Mouse (Mus musculus): ENCODE data around the gene Ufc1. TPM values are rescaled to one million over a fixed set of nuclear protein-coding genes. Genes with fewer than 3 reads are reported as not detected.

Gene Ufc1
- total and polyA plus RNA-seq, 3 experiments, result 71.4 to 115 (median 98.4) TPM

- Histone ChIP-seq H3K4me1 (ENCODE audit: control insufficient read depth in 1 of 2, insufficient read depth in 2 of 2) (peaks cover 0 to 23% of the 10 kb centered on the region in 2 experiments; a peak in 2 of 4 replicates), H3K9ac (ENCODE audit: insufficient read depth, low read depth) (no peak overlapping the region), H3K79me2 (replicated peaks; ENCODE audit: control insufficient read depth, extremely low read depth, insufficient read depth, poor library complexity, severe bottlenecking) (no peaks in the 10 kb centered on the region), H3K27me3 (replicated peaks) (no peaks in the 10 kb centered on the region), H3K36me3 (replicated peaks in 1 of 2; ENCODE audit: control insufficient read depth in 1 of 2, insufficient read depth in 1 of 2, low read length in 1 of 2) (peaks cover 47 to 73% of the 10 kb centered on the region in 2 experiments), H3K4me3 (replicated peaks in 1 of 3; ENCODE audit: low read depth in 2 of 3, low read length in 2 of 3, poor library complexity in 1 of 3) (no peak overlapping the region), H3K4me2 (ENCODE audit: insufficient read depth, low read depth, poor library complexity, severe bottlenecking) (no peak overlapping the region), H3K9me3 (replicated peaks; ENCODE audit: low read length) (no peaks in the 10 kb centered on the region), H3K27ac (ENCODE audit: insufficient read depth, low read depth) (no peak overlapping the region)
- TF ChIP-seq PAX5 (IDR thresholded peaks at IDR 0.05; ENCODE audit: low read length), result no peak
- TF ChIP-seq POLR2AphosphoS2 (IDR thresholded peaks at IDR 0.05; ENCODE audit: low read depth, low read length), result no peak
- no peak for TF ChIP-seq CTCF (conservative IDR thresholded peaks at IDR 0.05 in 1 of 2, IDR thresholded peaks at IDR 0.05 in 1 of 2; ENCODE audit: low read depth in 2 of 2, low read length in 2 of 2)
- no peak for TF ChIP-seq E2F4 (IDR thresholded peaks at IDR 0.05; ENCODE audit: insufficient replicate concordance, low read depth, low read length)
- TF ChIP-seq MEF2A (IDR thresholded peaks at IDR 0.05; ENCODE audit: borderline replicate concordance, low read depth, low read length), result no peak
- TF ChIP-seq ZMIZ1 (IDR thresholded peaks at IDR 0.05; ENCODE audit: low read depth, low read length), result no peak
- no peak for TF ChIP-seq ZKSCAN1 (IDR thresholded peaks at IDR 0.05; ENCODE audit: borderline replicate concordance, low read depth, low read length)
- TF ChIP-seq TCF12 (IDR thresholded peaks at IDR 0.05; ENCODE audit: low read depth, low read length), result no peak
- TF ChIP-seq ZNF384 (IDR thresholded peaks at IDR 0.05; ENCODE audit: low read depth, low read length), result no peak
- no peak for TF ChIP-seq SMC3 (IDR thresholded peaks at IDR 0.05; ENCODE audit: low read depth, low read length)
- TF ChIP-seq RCOR1 (conservative IDR thresholded peaks at IDR 0.05; ENCODE audit: low read depth, low read length), result no peak
- in situ Hi-C loops (cut with MboI; ENCODE audit: low pct_ligation_motif_present, low pct_unique_long_range_greater_than_20kb, low sequenced_read_pairs) (no loop called here), dilution Hi-C loops (cut with MboI; ENCODE audit: extremely low pct_ligation_motif_present, extremely low pct_unique_long_range_greater_than_20kb, low sequenced_read_pairs) (no loop called here)
- DNase-seq (ENCODE audit: extremely low read depth), result no peak
Observed at GRCm38 (mm10) chr1:171279012-171279705, 15.7 kb downstream of the Ufc1 start.

GRCm38 (mm10) chr1:171278436-171278835 is 16.4 kb downstream of the Ufc1 start:
- Histone ChIP-seq H3K79me2 (replicated peaks; ENCODE audit: control insufficient read depth, extremely low read depth, insufficient read depth, poor library complexity, severe bottlenecking) (no peaks in the 10 kb centered on the region), H3K4me2 (ENCODE audit: insufficient read depth, low read depth, poor library complexity, severe bottlenecking) (no peak overlapping the region), H3K36me3 (replicated peaks in 1 of 2; ENCODE audit: control insufficient read depth in 1 of 2, insufficient read depth in 1 of 2, low read length in 1 of 2) (peaks cover 48 to 75% of the 10 kb centered on the region in 2 experiments), H3K9ac (ENCODE audit: insufficient read depth, low read depth) (no peak overlapping the region), H3K4me1 (ENCODE audit: control insufficient read depth in 1 of 2, insufficient read depth in 2 of 2) (peaks cover 0 to 21% of the 10 kb centered on the region in 2 experiments; a peak in 2 of 4 replicates), H3K27ac (ENCODE audit: insufficient read depth, low read depth) (no peak overlapping the region), H3K4me3 (replicated peaks in 1 of 3; ENCODE audit: low read depth in 2 of 3, low read length in 2 of 3, poor library complexity in 1 of 3) (no peak overlapping the region), H3K9me3 (replicated peaks; ENCODE audit: low read length) (no peaks in the 10 kb centered on the region), H3K27me3 (replicated peaks) (no peaks in the 10 kb centered on the region)
- dilution Hi-C loops (cut with MboI; ENCODE audit: extremely low pct_ligation_motif_present, extremely low pct_unique_long_range_greater_than_20kb, low sequenced_read_pairs), result no loop called here
- DNase-seq (ENCODE audit: extremely low read depth), result no peak
- TF ChIP-seq MAZ (IDR thresholded peaks at IDR 0.05; ENCODE audit: low read depth, low read length) (no peak), MXI1 (IDR thresholded peaks at IDR 0.05; ENCODE audit: low read depth, low read length) (no peak), SIN3A (IDR thresholded peaks at IDR 0.05; ENCODE audit: low read length) (no peak), MAFK (IDR thresholded peaks at IDR 0.05; ENCODE audit: insufficient replicate concordance, low read length) (no peak), NELFE (IDR thresholded peaks at IDR 0.05; ENCODE audit: low read depth, low read length) (no peak), SMC3 (IDR thresholded peaks at IDR 0.05; ENCODE audit: low read depth, low read length) (no peak), ZKSCAN1 (IDR thresholded peaks at IDR 0.05; ENCODE audit: borderline replicate concordance, low read depth, low read length) (no peak), BHLHE40 (IDR thresholded peaks at IDR 0.05; ENCODE audit: low read depth, low read length) (no peak), POLR2A (IDR thresholded peaks at IDR 0.05; ENCODE audit: low read depth, low read length) (no peak), HCFC1 (IDR thresholded peaks at IDR 0.05; ENCODE audit: low read depth, low read length) (no peak), MYC (IDR thresholded peaks at IDR 0.05; ENCODE audit: low read depth, low read length) (no peak), USF2 (conservative IDR thresholded peaks at IDR 0.05; ENCODE audit: low read depth, low read length) (no peak), PAX5 (IDR thresholded peaks at IDR 0.05; ENCODE audit: low read length) (no peak), RAD21 (IDR thresholded peaks at IDR 0.05; ENCODE audit: low read depth, low read length) (no peak)
- in situ Hi-C loops (cut with MboI; ENCODE audit: low pct_ligation_motif_present, low pct_unique_long_range_greater_than_20kb, low sequenced_read_pairs), result no loop called here
